Mouse (Mus musculus) lung, postnatal 0 days (tissue): ENCODE measurements around the gene Thrb.

Source experiments
- CTCF ChIP-seq: IDR thresholded peaks from 2 replicates; pipeline ENCODE4 v1.5.1; 2016; ENCODE audit warnings: antibody characterized with exemption, mild to moderate bottlenecking
- EP300 ChIP-seq: IDR thresholded peaks from 2 replicates; pipeline ENCODE4 v1.6.1; 2016; ENCODE audit warnings: antibody characterized with exemption, mild to moderate bottlenecking, control low read depth

DNA sequence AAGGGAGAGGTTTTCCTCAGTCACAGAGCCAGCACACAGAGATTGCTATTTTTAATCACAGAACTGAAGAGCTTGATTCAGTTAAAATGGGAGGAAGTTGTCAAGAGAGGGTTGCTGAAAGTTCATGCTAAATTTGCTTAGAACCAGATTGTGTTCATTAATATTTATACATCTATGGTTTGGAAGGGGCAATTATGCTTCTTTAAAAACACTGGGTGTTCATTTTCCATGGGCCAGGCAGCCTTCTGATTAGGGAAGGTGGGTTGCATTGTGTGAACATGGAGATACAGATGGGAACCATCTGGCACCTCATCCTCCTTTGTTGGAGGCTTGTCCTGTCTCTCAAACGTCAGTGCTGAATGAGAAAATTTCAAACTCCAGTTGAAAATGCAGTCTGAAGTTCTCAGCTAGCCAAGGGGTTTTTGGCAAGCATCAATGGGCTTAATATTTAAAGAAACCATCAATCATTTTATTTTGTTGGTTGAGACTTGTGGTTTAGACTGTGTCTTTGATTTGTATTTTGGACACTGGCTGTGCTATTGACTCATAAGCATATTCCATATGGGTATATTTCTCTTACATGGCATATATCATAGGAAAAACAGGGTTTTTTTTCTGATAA is 62.9 kb downstream of the Thrb start:
- TF ChIP-seq CTCF (no peak), EP300 (no peak)
